Mouse (Mus musculus) megakaryocyte, embryonic 14.5 days (primary cell): ENCODE measurements around the gene Myom1. TPM values are rescaled to one million over a fixed set of nuclear protein-coding genes. Genes with fewer than 3 reads are reported as not detected.

Source experiments
- H3K27me3 ChIP-seq: replicated peaks from 2 replicates; pipeline ENCODE3; 2012; ENCODE audit warnings: inconsistent platforms
- H3K36me3 ChIP-seq: replicated peaks from 2 replicates; pipeline ENCODE3; 2012; ENCODE audit warnings: low read length, inconsistent platforms, mixed read lengths
- H3K4me1 ChIP-seq: 2 replicates; pipeline ENCODE4 v1.6.1; 2012; ENCODE audit warnings: inconsistent platforms
- H3K4me3 ChIP-seq: replicated peaks from 2 replicates; pipeline ENCODE3; 2012; ENCODE audit warnings: moderate library complexity, mild to moderate bottlenecking, inconsistent platforms
- H3K9me3 ChIP-seq: 2 replicates; pipeline ENCODE4 v1.6.1; 2012; ENCODE audit warnings: inconsistent platforms
- FLI1 ChIP-seq: IDR thresholded peaks from 2 replicates; pipeline ENCODE4 v1.6.1; 2012; ENCODE audit warnings: low read length, inconsistent platforms, mixed read lengths
- GATA1 ChIP-seq: IDR thresholded peaks from 3 replicates; pipeline ENCODE4 v1.6.1; 2012; ENCODE audit warnings: mixed read lengths, low read length, inconsistent platforms, borderline replicate concordance
- polyA plus RNA-seq: library from polyadenylated mRNA; stranded (reverse); fragments of >175 nt; gene quantifications from 2 replicates; pipeline ENCODE4 v1.2.3, GENCODE M21; 2012; ENCODE audit warnings: low replicate concordance; ENCODE audit not compliant: insufficient read depth

Gene Myom1
- polyA plus RNA-seq, 1 experiment: 12.3 TPM

GRCm38 (mm10) chr17:71093793-71094192, 91.4 kb downstream of the Myom1 start:
- H3K27me3 ChIP-seq: no peaks in the 10 kb centered on the region
- peaks cover 2% of the 10 kb centered on the region; the same call in 1 of the 2 replicates for H3K4me1 ChIP-seq
- peaks cover 96% of the 10 kb centered on the region for H3K36me3 ChIP-seq
- no peak for TF ChIP-seq FLI1
- no peak for TF ChIP-seq GATA1
- no peak overlapping the region for H3K4me3 ChIP-seq
- no peaks in the 10 kb centered on the region for H3K9me3 ChIP-seq

GRCm38 (mm10) chr17:71094438-71094837, 92.0 kb downstream of the Myom1 start:
- Histone ChIP-seq H3K36me3 (peaks cover 95% of the 10 kb centered on the region), H3K4me3 (no peak overlapping the region), H3K9me3 (no peaks in the 10 kb centered on the region), H3K4me1 (no peaks in the 10 kb centered on the region; the same call in 1 of the 2 replicates), H3K27me3 (no peaks in the 10 kb centered on the region)
- TF ChIP-seq GATA1 (no peak), FLI1 (no peak)

GRCm38 (mm10) chr17:71096557-71097208, 94.2 kb downstream of the Myom1 start:
- Histone ChIP-seq H3K4me1 (peaks cover 2% of the 10 kb centered on the region), H3K36me3 (peaks cover 96% of the 10 kb centered on the region), H3K9me3 (no peaks in the 10 kb centered on the region), H3K4me3 (no peak overlapping the region), H3K27me3 (no peaks in the 10 kb centered on the region)
- TF ChIP-seq GATA1: no peak
- no peak for TF ChIP-seq FLI1

- H3K4me1 ChIP-seq: peaks cover 7% of the 10 kb centered on the region
- H3K36me3 ChIP-seq: peaks cover 96% of the 10 kb centered on the region
- H3K9me3 ChIP-seq: no peaks in the 10 kb centered on the region
- no peaks in the 10 kb centered on the region for H3K27me3 ChIP-seq
- H3K4me3 ChIP-seq: no peak overlapping the region
- TF ChIP-seq FLI1 (no peak), GATA1 (no peak)
Measured at GRCm38 (mm10) chr17:71097209-71097597, 94.8 kb downstream of the Myom1 start.

- TF ChIP-seq FLI1: no peak
- TF ChIP-seq GATA1: no peak
- no peaks in the 10 kb centered on the region for H3K9me3 ChIP-seq
- H3K36me3 ChIP-seq: peaks cover 96% of the 10 kb centered on the region
- H3K4me1 ChIP-seq: peaks cover 17% of the 10 kb centered on the region
- no peaks in the 10 kb centered on the region for H3K27me3 ChIP-seq
- H3K4me3 ChIP-seq: no peak overlapping the region
Measured at GRCm38 (mm10) chr17:71098606-71099005, 96.2 kb downstream of the Myom1 start.

GRCm38 (mm10) chr17:71102571-71103551, 100.4 kb downstream of the Myom1 start:
- H3K4me1 ChIP-seq: peaks cover 17% of the 10 kb centered on the region
- peaks cover 94% of the 10 kb centered on the region for H3K36me3 ChIP-seq
- no peak for TF ChIP-seq FLI1
- TF ChIP-seq GATA1: no peak
- H3K4me3 ChIP-seq: no peak overlapping the region
- no peaks in the 10 kb centered on the region for H3K9me3 ChIP-seq
- no peaks in the 10 kb centered on the region for H3K27me3 ChIP-seq

GRCm38 (mm10) chr17:71105297-71105696, 102.9 kb downstream of the Myom1 start:
- H3K4me3 ChIP-seq: no peak overlapping the region
- no peak for TF ChIP-seq FLI1
- TF ChIP-seq GATA1: no peak
- H3K36me3 ChIP-seq: peaks cover 95% of the 10 kb centered on the region
- peaks cover 17% of the 10 kb centered on the region for H3K4me1 ChIP-seq
- H3K9me3 ChIP-seq: no peaks in the 10 kb centered on the region
- H3K27me3 ChIP-seq: no peaks in the 10 kb centered on the region

- H3K9me3 ChIP-seq: no peaks in the 10 kb centered on the region
- no peak overlapping the region for H3K4me3 ChIP-seq
- H3K4me1 ChIP-seq: peaks cover 17% of the 10 kb centered on the region
- no peak for TF ChIP-seq FLI1
- no peak for TF ChIP-seq GATA1
- H3K27me3 ChIP-seq: no peaks in the 10 kb centered on the region
- peaks cover 95% of the 10 kb centered on the region for H3K36me3 ChIP-seq
Measured at GRCm38 (mm10) chr17:71106250-71106649, 103.8 kb downstream of the Myom1 start.

GRCm38 (mm10) chr17:71110753-71111265, 108.4 kb downstream of the Myom1 start:
- Histone ChIP-seq H3K4me3 (no peak overlapping the region), H3K4me1 (peaks cover 3% of the 10 kb centered on the region; the same call in 1 of the 2 replicates), H3K27me3 (no peaks in the 10 kb centered on the region), H3K36me3 (peaks cover 97% of the 10 kb centered on the region), H3K9me3 (no peaks in the 10 kb centered on the region)
- TF ChIP-seq FLI1 (no peak), GATA1 (no peak)

GRCm38 (mm10) chr17:71112689-71113088, 110.3 kb downstream of the Myom1 start:
- no peaks in the 10 kb centered on the region for H3K9me3 ChIP-seq
- H3K4me1 ChIP-seq: peaks cover 14% of the 10 kb centered on the region
- TF ChIP-seq GATA1: no peak
- TF ChIP-seq FLI1: no peak
- peaks cover 97% of the 10 kb centered on the region for H3K36me3 ChIP-seq
- H3K4me3 ChIP-seq: no peak overlapping the region
- no peaks in the 10 kb centered on the region for H3K27me3 ChIP-seq
